Mouse (Mus musculus) ES-E14 (cell line): Measurements from ENCODE around the gene A2m.

Experiments
- CHD2 ChIP-seq: IDR thresholded peaks from 2 replicates; pipeline ENCODE4 v1.6.1; 2014; ENCODE audit warnings: mild to moderate bottlenecking, low read depth, low read length, inconsistent platforms
- MAFK ChIP-seq: IDR thresholded peaks from 2 replicates; pipeline ENCODE4 v1.6.1; 2014; ENCODE audit warnings: mild to moderate bottlenecking, low read depth, low read length, inconsistent platforms; ENCODE audit not compliant: insufficient read depth
- ZC3H11A ChIP-seq: IDR thresholded peaks from 2 replicates; pipeline ENCODE4 v1.6.1; 2012; ENCODE audit warnings: low read depth, mild to moderate bottlenecking, inconsistent platforms, low read length, borderline replicate concordance
- ZNF384 ChIP-seq: IDR thresholded peaks from 2 replicates; pipeline ENCODE4 v1.6.1; 2012; ENCODE audit warnings: low read depth, low read length, inconsistent platforms

DNA sequence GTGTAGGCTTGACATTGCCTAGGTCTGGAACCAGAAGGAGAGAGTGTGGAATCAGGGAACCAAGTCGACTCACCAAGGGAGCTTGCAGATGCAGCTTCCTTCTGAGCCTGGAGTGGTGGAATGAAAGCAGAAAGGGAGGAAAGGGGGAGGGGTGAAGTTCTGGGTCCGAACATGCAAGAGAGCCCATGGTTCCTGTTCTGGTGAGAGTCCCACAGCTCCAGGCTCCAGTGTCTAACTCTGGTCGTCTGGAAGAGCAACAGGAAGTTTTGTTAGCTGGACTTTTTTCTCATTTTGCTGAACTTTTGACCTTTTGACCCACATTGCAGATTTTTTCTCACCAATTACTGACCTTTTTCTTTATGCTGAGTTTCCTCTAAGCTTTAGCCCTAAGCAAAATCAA lies 17.7 kb upstream of the A2m start:
- TF ChIP-seq CHD2 (no peak), MAFK (no peak), ZC3H11A (no peak), ZNF384 (no peak)
